Mouse (Mus musculus): ENCODE measurements around the gene Erich6. TPM values are rescaled to one million over a fixed set of nuclear protein-coding genes. Genes with fewer than 3 reads are reported as not detected.

The Erich6 gene
- polyA plus RNA-seq, 1 experiment = 0.20 TPM

GRCm38 (mm10) chr3:58653907-58654306, 16.9 kb upstream of the Erich6 start:
- no peak overlapping the region for H3K4me2 ChIP-seq (ENCODE audit: low read depth)
- no peaks in the 10 kb centered on the region for H3K27me3 ChIP-seq (ENCODE audit: control insufficient read depth, insufficient read depth, insufficient read length)
- H3K4me3 ChIP-seq = no peak overlapping the region
- H3ac ChIP-seq (ENCODE audit: control insufficient read depth, insufficient read length) = no peak overlapping the region
- H3K36me3 ChIP-seq (ENCODE audit: control insufficient read depth, insufficient read depth) = no peaks in the 10 kb centered on the region
- H3K79me2 ChIP-seq (ENCODE audit: control insufficient read depth, insufficient read depth) = no peaks in the 10 kb centered on the region
- TF ChIP-seq POLR2AphosphoS2 (IDR thresholded peaks at IDR 0.05; ENCODE audit: insufficient read length, low read depth) (no peak), TCF12 (IDR thresholded peaks at IDR 0.05; ENCODE audit: insufficient read depth, poor library complexity, severe bottlenecking) (no peak), REST (IDR thresholded peaks at IDR 0.05; ENCODE audit: insufficient read depth, insufficient read length) (no peak), MAX (IDR thresholded peaks at IDR 0.05; ENCODE audit: low read depth) (no peak), MYOG (IDR thresholded peaks at IDR 0.05; ENCODE audit: control insufficient read depth in 1 of 3, insufficient read depth in 1 of 3, insufficient read length in 2 of 3, low read depth in 2 of 3) (no peak), MYOD1 (IDR thresholded peaks at IDR 0.05; ENCODE audit: control insufficient read depth in 1 of 3, insufficient read length in 2 of 3, low read depth in 2 of 3) (no peak), E2F4 (IDR thresholded peaks at IDR 0.05; ENCODE audit: insufficient read depth) (no peak), TCF3 (IDR thresholded peaks at IDR 0.05; ENCODE audit: insufficient read length, low read depth) (no peak), SRF (IDR thresholded peaks at IDR 0.05; ENCODE audit: control insufficient read depth, insufficient read length, low read depth) (no peak), CEBPB (IDR thresholded peaks at IDR 0.05; ENCODE audit: insufficient read depth, poor library complexity, severe bottlenecking) (no peak), USF1 (IDR thresholded peaks at IDR 0.05; ENCODE audit: low read depth) (no peak), POLR2A (IDR thresholded peaks at IDR 0.05; ENCODE audit: insufficient read length, low read depth) (no peak)

GRCm38 (mm10) chr3:58650328-58650727, 13.3 kb upstream of the Erich6 start:
- Histone ChIP-seq H3K79me2 (ENCODE audit: control insufficient read depth, insufficient read depth) (no peaks in the 10 kb centered on the region), H3K4me3 (no peak overlapping the region), H3K4me2 (ENCODE audit: low read depth) (no peak overlapping the region), H3K36me3 (ENCODE audit: control insufficient read depth, insufficient read depth) (no peaks in the 10 kb centered on the region), H3K27me3 (ENCODE audit: control insufficient read depth, insufficient read depth, insufficient read length) (no peaks in the 10 kb centered on the region), H3ac (ENCODE audit: control insufficient read depth, insufficient read length) (no peak overlapping the region)
- TF ChIP-seq MYOD1 (IDR thresholded peaks at IDR 0.05; ENCODE audit: control insufficient read depth in 1 of 3, insufficient read length in 2 of 3, low read depth in 2 of 3) = no peak
- TF ChIP-seq MYOG (IDR thresholded peaks at IDR 0.05; ENCODE audit: control insufficient read depth in 1 of 3, insufficient read depth in 1 of 3, insufficient read length in 2 of 3, low read depth in 2 of 3) = no peak
- no peak for TF ChIP-seq POLR2AphosphoS2 (IDR thresholded peaks at IDR 0.05; ENCODE audit: insufficient read length, low read depth)
- TF ChIP-seq CEBPB (IDR thresholded peaks at IDR 0.05; ENCODE audit: insufficient read depth, poor library complexity, severe bottlenecking) = no peak
- TF ChIP-seq USF1 (IDR thresholded peaks at IDR 0.05; ENCODE audit: low read depth) = no peak
- TF ChIP-seq REST (IDR thresholded peaks at IDR 0.05; ENCODE audit: insufficient read depth, insufficient read length) = no peak
- no peak for TF ChIP-seq TCF12 (IDR thresholded peaks at IDR 0.05; ENCODE audit: insufficient read depth, poor library complexity, severe bottlenecking)
- no peak for TF ChIP-seq POLR2A (IDR thresholded peaks at IDR 0.05; ENCODE audit: insufficient read length, low read depth)
- TF ChIP-seq MAX (IDR thresholded peaks at IDR 0.05; ENCODE audit: low read depth) = no peak

GRCm38 (mm10) chr3:58647179-58647578, 10.2 kb upstream of the Erich6 start:
- H3K4me2 ChIP-seq (ENCODE audit: low read depth) = no peak overlapping the region
- H3K27me3 ChIP-seq (ENCODE audit: control insufficient read depth, insufficient read depth, insufficient read length) = no peaks in the 10 kb centered on the region
- H3K36me3 ChIP-seq (ENCODE audit: control insufficient read depth, insufficient read depth) = no peaks in the 10 kb centered on the region
- no peak overlapping the region for H3ac ChIP-seq (ENCODE audit: control insufficient read depth, insufficient read length)
- no peaks in the 10 kb centered on the region for H3K79me2 ChIP-seq (ENCODE audit: control insufficient read depth, insufficient read depth)
- TF ChIP-seq CEBPB (IDR thresholded peaks at IDR 0.05; ENCODE audit: insufficient read depth, poor library complexity, severe bottlenecking) (no peak), TCF3 (IDR thresholded peaks at IDR 0.05; ENCODE audit: insufficient read length, low read depth) (no peak), MYOG (IDR thresholded peaks at IDR 0.05; ENCODE audit: control insufficient read depth in 1 of 3, insufficient read depth in 1 of 3, insufficient read length in 2 of 3, low read depth in 2 of 3) (no peak), E2F4 (IDR thresholded peaks at IDR 0.05; ENCODE audit: insufficient read depth) (no peak), MAX (IDR thresholded peaks at IDR 0.05; ENCODE audit: low read depth) (no peak), MYOD1 (IDR thresholded peaks at IDR 0.05; ENCODE audit: control insufficient read depth in 1 of 3, insufficient read length in 2 of 3, low read depth in 2 of 3) (no peak), POLR2A (IDR thresholded peaks at IDR 0.05; ENCODE audit: insufficient read length, low read depth) (no peak), REST (IDR thresholded peaks at IDR 0.05; ENCODE audit: insufficient read depth, insufficient read length) (no peak), SRF (IDR thresholded peaks at IDR 0.05; ENCODE audit: control insufficient read depth, insufficient read length, low read depth) (no peak), USF1 (IDR thresholded peaks at IDR 0.05; ENCODE audit: low read depth) (no peak), POLR2AphosphoS2 (IDR thresholded peaks at IDR 0.05; ENCODE audit: insufficient read length, low read depth) (no peak)
- H3K4me3 ChIP-seq = no peak overlapping the region

GRCm38 (mm10) chr3:58646180-58646579, 9.2 kb upstream of the Erich6 start:
- Histone ChIP-seq H3K79me2 (ENCODE audit: control insufficient read depth, insufficient read depth) (no peaks in the 10 kb centered on the region), H3K36me3 (ENCODE audit: control insufficient read depth, insufficient read depth) (no peaks in the 10 kb centered on the region), H3K4me3 (no peak overlapping the region), H3ac (ENCODE audit: control insufficient read depth, insufficient read length) (no peak overlapping the region), H3K27me3 (ENCODE audit: control insufficient read depth, insufficient read depth, insufficient read length) (no peaks in the 10 kb centered on the region), H3K4me2 (ENCODE audit: low read depth) (no peak overlapping the region)
- TF ChIP-seq E2F4 (IDR thresholded peaks at IDR 0.05; ENCODE audit: insufficient read depth) (no peak), USF1 (IDR thresholded peaks at IDR 0.05; ENCODE audit: low read depth) (no peak), CEBPB (IDR thresholded peaks at IDR 0.05; ENCODE audit: insufficient read depth, poor library complexity, severe bottlenecking) (no peak), TCF3 (IDR thresholded peaks at IDR 0.05; ENCODE audit: insufficient read length, low read depth) (no peak), MAX (IDR thresholded peaks at IDR 0.05; ENCODE audit: low read depth) (no peak), REST (IDR thresholded peaks at IDR 0.05; ENCODE audit: insufficient read depth, insufficient read length) (no peak), MYOD1 (IDR thresholded peaks at IDR 0.05; ENCODE audit: control insufficient read depth in 1 of 3, insufficient read length in 2 of 3, low read depth in 2 of 3) (no peak)

GRCm38 (mm10) chr3:58631693-58632092, 5.3 kb downstream of the Erich6 start:
- no peak overlapping the region for H3ac ChIP-seq (ENCODE audit: control insufficient read depth, insufficient read length)
- H3K4me2 ChIP-seq (ENCODE audit: low read depth) = no peak overlapping the region
- H3K27me3 ChIP-seq (ENCODE audit: control insufficient read depth, insufficient read depth, insufficient read length) = no peaks in the 10 kb centered on the region
- H3K36me3 ChIP-seq (ENCODE audit: control insufficient read depth, insufficient read depth) = no peaks in the 10 kb centered on the region
- no peaks in the 10 kb centered on the region for H3K79me2 ChIP-seq (ENCODE audit: control insufficient read depth, insufficient read depth)
- H3K4me3 ChIP-seq = no peak overlapping the region
- TF ChIP-seq USF1 (IDR thresholded peaks at IDR 0.05; ENCODE audit: low read depth) = no peak
- TF ChIP-seq CEBPB (IDR thresholded peaks at IDR 0.05; ENCODE audit: insufficient read depth, poor library complexity, severe bottlenecking) = no peak
- no peak for TF ChIP-seq TCF12 (IDR thresholded peaks at IDR 0.05; ENCODE audit: insufficient read depth, poor library complexity, severe bottlenecking)
- TF ChIP-seq POLR2AphosphoS2 (IDR thresholded peaks at IDR 0.05; ENCODE audit: insufficient read length, low read depth) = no peak
- no peak for TF ChIP-seq MYOG (IDR thresholded peaks at IDR 0.05; ENCODE audit: control insufficient read depth in 1 of 3, insufficient read depth in 1 of 3, insufficient read length in 2 of 3, low read depth in 2 of 3)
- TF ChIP-seq MAX (IDR thresholded peaks at IDR 0.05; ENCODE audit: low read depth) = no peak
- TF ChIP-seq TCF3 (IDR thresholded peaks at IDR 0.05; ENCODE audit: insufficient read length, low read depth) = no peak
- no peak for TF ChIP-seq MYOD1 (IDR thresholded peaks at IDR 0.05; ENCODE audit: control insufficient read depth in 1 of 3, insufficient read length in 2 of 3, low read depth in 2 of 3)
- TF ChIP-seq REST (IDR thresholded peaks at IDR 0.05; ENCODE audit: insufficient read depth, insufficient read length) = no peak
- TF ChIP-seq SRF (IDR thresholded peaks at IDR 0.05; ENCODE audit: control insufficient read depth, insufficient read length, low read depth) = no peak
- TF ChIP-seq E2F4 (IDR thresholded peaks at IDR 0.05; ENCODE audit: insufficient read depth) = no peak
